Mouse (Mus musculus): Measurements from ENCODE around the gene Otub2. TPM values are rescaled to one million over a fixed set of nuclear protein-coding genes. Genes with fewer than 3 reads are reported as not detected.
A peak's percentile ranks its signal among the peaks of the same experiment; 100 is the strongest.

Otub2 gene
- polyA plus RNA-seq, 1 experiment from 2014 or later, result 14.8 TPM

GRCm38 (mm10) chr12:103371711-103372110 is 16.8 kb upstream of the Otub2 start:
- Histone ChIP-seq H3K9ac (ENCODE audit: low read length) (no peak overlapping the region), H3K4me2 (ENCODE audit: low read length) (no peak overlapping the region), H3K36me3 (ENCODE audit: control insufficient read depth, insufficient read depth, low read length) (no peaks in the 10 kb centered on the region), H3K27me3 (ENCODE audit: control insufficient read depth, insufficient read depth, low read length) (no peaks in the 10 kb centered on the region), H3K9me3 (ENCODE audit: control insufficient read depth, low read length) (no peaks in the 10 kb centered on the region), H3K4me1 (ENCODE audit: control insufficient read depth in 2 of 2, insufficient read depth in 2 of 2, low read length in 2 of 2) (peaks cover 11 to 14% of the 10 kb centered on the region in 2 experiments; a peak in 3 of 4 replicates), H3K27ac (replicated peaks in 1 of 2; ENCODE audit: control insufficient read depth in 1 of 2, insufficient read depth in 1 of 2, low read depth in 2 of 2, low read length in 2 of 2) (no peak overlapping the region), H3K4me3 (ENCODE audit: control insufficient read depth in 1 of 2, insufficient read depth in 1 of 2, low read depth in 1 of 2, low read length in 2 of 2) (no peak overlapping the region)
- WGBS, result 31% methylated on average over 6 of the region's 6 CpGs
- ATAC-seq (ENCODE audit: insufficient number of reproducible peaks, insufficient read depth, low FRiP score, low read depth), result no peak

- Histone ChIP-seq H3K27ac (replicated peaks in 1 of 2; ENCODE audit: control insufficient read depth in 1 of 2, insufficient read depth in 1 of 2, low read depth in 2 of 2, low read length in 2 of 2) (no peak overlapping the region), H3K27me3 (ENCODE audit: control insufficient read depth, insufficient read depth, low read length) (no peaks in the 10 kb centered on the region), H3K4me2 (ENCODE audit: low read length) (no peak overlapping the region), H3K4me1 (ENCODE audit: control insufficient read depth in 2 of 2, insufficient read depth in 2 of 2, low read length in 2 of 2) (peaks cover 11 to 13% of the 10 kb centered on the region in 2 experiments; a peak in 3 of 4 replicates), H3K4me3 (ENCODE audit: control insufficient read depth in 1 of 2, insufficient read depth in 1 of 2, low read depth in 1 of 2, low read length in 2 of 2) (no peak overlapping the region), H3K36me3 (ENCODE audit: control insufficient read depth, insufficient read depth, low read length) (no peaks in the 10 kb centered on the region), H3K9me3 (ENCODE audit: control insufficient read depth, low read length) (no peaks in the 10 kb centered on the region), H3K9ac (ENCODE audit: low read length) (no peak overlapping the region)
- WGBS, result 42% methylated on average over 8 of the region's 8 CpGs
- ATAC-seq (ENCODE audit: insufficient number of reproducible peaks, insufficient read depth, low FRiP score, low read depth), result no peak
Observed at GRCm38 (mm10) chr12:103373530-103374236, 14.8 kb upstream of the Otub2 start.

GRCm38 (mm10) chr12:103376124-103376523 is 12.4 kb upstream of the Otub2 start:
- Histone ChIP-seq H3K4me1 (ENCODE audit: control insufficient read depth in 2 of 2, insufficient read depth in 2 of 2, low read length in 2 of 2) (peaks cover 11 to 13% of the 10 kb centered on the region in 2 experiments; a peak in 3 of 4 replicates), H3K27ac (replicated peaks in 1 of 2; ENCODE audit: control insufficient read depth in 1 of 2, insufficient read depth in 1 of 2, low read depth in 2 of 2, low read length in 2 of 2) (no peak overlapping the region), H3K36me3 (ENCODE audit: control insufficient read depth, insufficient read depth, low read length) (no peaks in the 10 kb centered on the region), H3K9ac (ENCODE audit: low read length) (no peak overlapping the region), H3K4me3 (ENCODE audit: control insufficient read depth in 1 of 2, insufficient read depth in 1 of 2, low read depth in 1 of 2, low read length in 2 of 2) (no peak overlapping the region), H3K4me2 (ENCODE audit: low read length) (no peak overlapping the region), H3K9me3 (ENCODE audit: control insufficient read depth, low read length) (no peaks in the 10 kb centered on the region), H3K27me3 (ENCODE audit: control insufficient read depth, insufficient read depth, low read length) (no peaks in the 10 kb centered on the region)
- no peak for ATAC-seq (ENCODE audit: insufficient number of reproducible peaks, insufficient read depth, low FRiP score, low read depth)
- WGBS, result 48% methylated on average over 5 of the region's 5 CpGs

- H3K4me2 ChIP-seq (ENCODE audit: low read length), result no peak overlapping the region
- no peak overlapping the region for H3K9ac ChIP-seq (ENCODE audit: low read length)
- no peaks in the 10 kb centered on the region for H3K9me3 ChIP-seq (ENCODE audit: control insufficient read depth, low read length)
- H3K36me3 ChIP-seq (ENCODE audit: control insufficient read depth, insufficient read depth, low read length), result no peaks in the 10 kb centered on the region
- no peak overlapping the region for H3K4me3 ChIP-seq (ENCODE audit: control insufficient read depth in 1 of 2, insufficient read depth in 1 of 2, low read depth in 1 of 2, low read length in 2 of 2)
- peaks cover 11 to 13% of the 10 kb centered on the region in 2 experiments; a peak in 3 of 4 replicates for H3K4me1 ChIP-seq (ENCODE audit: control insufficient read depth in 2 of 2, insufficient read depth in 2 of 2, low read length in 2 of 2)
- 59% methylated on average over 3 of the region's 4 CpGs for WGBS
- ATAC-seq (ENCODE audit: insufficient number of reproducible peaks, insufficient read depth, low FRiP score, low read depth), result no peak
- H3K27ac ChIP-seq (replicated peaks in 1 of 2; ENCODE audit: control insufficient read depth in 1 of 2, insufficient read depth in 1 of 2, low read depth in 2 of 2, low read length in 2 of 2), result no peak overlapping the region
- H3K27me3 ChIP-seq (ENCODE audit: control insufficient read depth, insufficient read depth, low read length), result no peaks in the 10 kb centered on the region
Observed at GRCm38 (mm10) chr12:103376774-103377173, 11.7 kb upstream of the Otub2 start.

- Histone ChIP-seq H3K27ac (replicated peaks in 1 of 2; ENCODE audit: control insufficient read depth in 1 of 2, insufficient read depth in 1 of 2, low read depth in 2 of 2, low read length in 2 of 2) (no peak overlapping the region), H3K27me3 (ENCODE audit: control insufficient read depth, insufficient read depth, low read length) (no peaks in the 10 kb centered on the region), H3K9me3 (ENCODE audit: control insufficient read depth, low read length) (no peaks in the 10 kb centered on the region), H3K9ac (ENCODE audit: low read length) (no peak overlapping the region), H3K4me1 (ENCODE audit: control insufficient read depth in 2 of 2, insufficient read depth in 2 of 2, low read length in 2 of 2) (peaks cover 11 to 13% of the 10 kb centered on the region in 2 experiments; a peak in 3 of 4 replicates), H3K4me3 (ENCODE audit: control insufficient read depth in 1 of 2, insufficient read depth in 1 of 2, low read depth in 1 of 2, low read length in 2 of 2) (no peak overlapping the region), H3K36me3 (ENCODE audit: control insufficient read depth, insufficient read depth, low read length) (no peaks in the 10 kb centered on the region), H3K4me2 (ENCODE audit: low read length) (no peak overlapping the region)
- no peak for ATAC-seq (ENCODE audit: insufficient number of reproducible peaks, insufficient read depth, low FRiP score, low read depth)
- 72% methylated on average over 4 of the region's 4 CpGs for WGBS
Observed at GRCm38 (mm10) chr12:103380226-103380625, 8.3 kb upstream of the Otub2 start.

- Histone ChIP-seq H3K4me3 (ENCODE audit: control insufficient read depth in 1 of 2, insufficient read depth in 1 of 2, low read depth in 1 of 2, low read length in 2 of 2) (peak overlapping the region; percentile 68 to 87), H3K9me3 (ENCODE audit: control insufficient read depth, low read length) (no peaks in the 10 kb centered on the region), H3K4me2 (ENCODE audit: low read length) (peak overlapping the region; percentile 73), H3K27me3 (ENCODE audit: control insufficient read depth, insufficient read depth, low read length) (no peaks in the 10 kb centered on the region), H3K27ac (replicated peaks in 1 of 2; ENCODE audit: control insufficient read depth in 1 of 2, insufficient read depth in 1 of 2, low read depth in 2 of 2, low read length in 2 of 2) (0 out of 4 replicates have a peak overlapping the region, but pooled peaks of 1 of the 2 experiments have one; percentile 58), H3K4me1 (ENCODE audit: control insufficient read depth in 2 of 2, insufficient read depth in 2 of 2, low read length in 2 of 2) (peaks cover 30 to 44% of the 10 kb centered on the region in 2 experiments), H3K36me3 (ENCODE audit: control insufficient read depth, insufficient read depth, low read length) (no peaks in the 10 kb centered on the region), H3K9ac (ENCODE audit: low read length) (peak overlapping the region; percentile 87)
- no peak for ATAC-seq (ENCODE audit: insufficient number of reproducible peaks, insufficient read depth, low FRiP score, low read depth)
- WGBS, result 43% methylated on average over 2 of the region's 2 CpGs
Observed at GRCm38 (mm10) chr12:103389348-103389727, 856 bp downstream of the Otub2 start.

- WGBS, result 61% methylated on average over 4 of the region's 4 CpGs
- Histone ChIP-seq H3K4me2 (ENCODE audit: low read length) (peak overlapping the region; percentile 73), H3K27me3 (ENCODE audit: control insufficient read depth, insufficient read depth, low read length) (no peaks in the 10 kb centered on the region), H3K27ac (replicated peaks in 1 of 2; ENCODE audit: control insufficient read depth in 1 of 2, insufficient read depth in 1 of 2, low read depth in 2 of 2, low read length in 2 of 2) (no peak overlapping the region), H3K9me3 (ENCODE audit: control insufficient read depth, low read length) (no peaks in the 10 kb centered on the region), H3K36me3 (ENCODE audit: control insufficient read depth, insufficient read depth, low read length) (no peaks in the 10 kb centered on the region), H3K4me3 (ENCODE audit: control insufficient read depth in 1 of 2, insufficient read depth in 1 of 2, low read depth in 1 of 2, low read length in 2 of 2) (no peak overlapping the region), H3K4me1 (ENCODE audit: control insufficient read depth in 2 of 2, insufficient read depth in 2 of 2, low read length in 2 of 2) (peaks cover 30 to 44% of the 10 kb centered on the region in 2 experiments), H3K9ac (ENCODE audit: low read length) (peak overlapping the region; percentile 38; the same call in 1 of the 2 replicates)
- no peak for ATAC-seq (ENCODE audit: insufficient number of reproducible peaks, insufficient read depth, low FRiP score, low read depth)
Observed at GRCm38 (mm10) chr12:103389982-103390381, 1.5 kb downstream of the Otub2 start.
